Mouse (Mus musculus) lung, postnatal 0 days (tissue): ENCODE measurements around the gene Brdt.

Experiments used
- CTCF ChIP-seq: IDR thresholded peaks from 2 replicates; pipeline ENCODE4 v1.5.1; 2016; ENCODE audit warnings: antibody characterized with exemption, mild to moderate bottlenecking
- EP300 ChIP-seq: IDR thresholded peaks from 2 replicates; pipeline ENCODE4 v1.6.1; 2016; ENCODE audit warnings: antibody characterized with exemption, mild to moderate bottlenecking, control low read depth

- no peak for TF ChIP-seq CTCF
- no peak for TF ChIP-seq EP300
Measured at GRCm38 (mm10) chr5:107370040-107370439, 39.1 kb downstream of the Brdt start.
